Mouse (Mus musculus): ENCODE results near the gene Fabp3.
A peak's percentile ranks its signal among the peaks of the same experiment; 100 is the strongest.

The Fabp3 gene

GRCm38 (mm10) chr4:130308231-130309081 is at the start of gene Fabp3, which contains the start of gene Gm10570:
Fabp3 (plus strand) TSS chr4:130308595.
Gm10570 (minus strand) TSS chr4:130308674.
- DNase-seq, result peak; percentile 82 to 90

- no peak for DNase-seq
Observed at GRCm38 (mm10) chr4:130260406-130260805, 48.0 kb upstream of the Fabp3 start.

- DNase-seq, result no peak
Observed at GRCm38 (mm10) chr4:130264131-130264530, 44.3 kb upstream of the Fabp3 start.

GRCm38 (mm10) chr4:130264698-130265349 is 43.6 kb upstream of the Fabp3 start:
- DNase-seq, result peak; percentile 84 to 87

GRCm38 (mm10) chr4:130266601-130267000 is 41.8 kb upstream of the Fabp3 start:
- DNase-seq, result no peak

- DNase-seq, result no peak
Observed at GRCm38 (mm10) chr4:130267069-130267468, 41.3 kb upstream of the Fabp3 start.

- DNase-seq, result no peak
Observed at GRCm38 (mm10) chr4:130268736-130269135, 39.7 kb upstream of the Fabp3 start.

- peak; percentile 81 to 86 for DNase-seq
Observed at GRCm38 (mm10) chr4:130270089-130270488, 38.3 kb upstream of the Fabp3 start.

- no peak for DNase-seq
Observed at GRCm38 (mm10) chr4:130270611-130271347, 37.6 kb upstream of the Fabp3 start.

GRCm38 (mm10) chr4:130273698-130274345 is 34.6 kb upstream of the Fabp3 start:
- peak; percentile 79 to 82 for DNase-seq

GRCm38 (mm10) chr4:130274346-130275015 is 33.9 kb upstream of the Fabp3 start:
- peak; percentile 75 to 82 for DNase-seq

- DNase-seq, result peak; percentile 86 to 93
Observed at GRCm38 (mm10) chr4:130275016-130275822, 33.2 kb upstream of the Fabp3 start.

GRCm38 (mm10) chr4:130275823-130276105 is 32.6 kb upstream of the Fabp3 start:
- no peak for DNase-seq

GRCm38 (mm10) chr4:130276573-130277176 is 31.7 kb upstream of the Fabp3 start:
- peak; percentile 48 to 67 for DNase-seq

GRCm38 (mm10) chr4:130279105-130279504 is 29.3 kb upstream of the Fabp3 start, which contains the start of gene Serinc2:
Serinc2 (minus strand) TSS chr4:130279205.
- no peak for DNase-seq

GRCm38 (mm10) chr4:130282856-130283255 is 25.5 kb upstream of the Fabp3 start:
- DNase-seq, result no peak

- no peak for DNase-seq
Observed at GRCm38 (mm10) chr4:130283826-130284225, 24.6 kb upstream of the Fabp3 start.

GRCm38 (mm10) chr4:130286531-130286930 is 21.9 kb upstream of the Fabp3 start:
- DNase-seq, result no peak

- DNase-seq, result no peak
Observed at GRCm38 (mm10) chr4:130289824-130290223, 18.6 kb upstream of the Fabp3 start.

GRCm38 (mm10) chr4:130292271-130292670 is 16.1 kb upstream of the Fabp3 start:
- DNase-seq, result peak; percentile 90 to 93

- DNase-seq, result no peak
Observed at GRCm38 (mm10) chr4:130294513-130294912, 13.9 kb upstream of the Fabp3 start.

Data from cerebellum, postnatal 25 days (tissue).